Comparison of ENCODE assay signal across 8 mouse cellular contexts in genomic region chr7:31126851-31127724, GRCm38 (mm10). TPM values are rescaled to one million over a fixed set of nuclear protein-coding genes. Genes with fewer than 3 reads are reported as not detected.
DNase-seq lines count a peak whose midpoint lies in the region; ATAC-seq lines count a peak whose summit lies in the region.

TSS of gene Scn1b (minus strand) at chr7:31127003.

- H3K4me3 ChIP-seq in limb, embryonic 13.5 days: peak within 1 kb of the TSS; percentile 64
- H3K4me3 ChIP-seq in midbrain, embryonic 16.5 days (ENCODE audit: low read depth, low read length): peak within 1 kb of the TSS; percentile 72

- DNase-seq in lung, adult 18-20 months: peak; percentile 56 to 58
- no peak for DNase-seq in lung, postnatal 25 days (ENCODE audit: low spot score)
- DNase-seq in cerebellum, postnatal 10 days: peak; percentile 74 to 79
- peak; percentile 84 for DNase-seq in gastrocnemius, postnatal 25 days
- DNase-seq in induced T-regulatory cell, adult 2 months (ENCODE audit: low read depth): peak; percentile 66

- H3K9ac ChIP-seq in limb, embryonic 13.5 days: peak within 1 kb of the TSS; percentile 74
- H3K9ac ChIP-seq in midbrain, embryonic 16.5 days (ENCODE audit: low read depth, low read length): peak within 1 kb of the TSS; percentile 69

- H3K27ac ChIP-seq in limb, embryonic 13.5 days: no peak within 1 kb of the TSS
- H3K27ac ChIP-seq in midbrain, embryonic 16.5 days (ENCODE audit: low read length): peak within 1 kb of the TSS; percentile 53

- peaks cover 54% of the 10 kb centered on the region for H3K27me3 ChIP-seq in limb, embryonic 13.5 days
- peaks cover 5% of the 10 kb centered on the region for H3K27me3 ChIP-seq in midbrain, embryonic 16.5 days (ENCODE audit: control insufficient read depth, insufficient read depth, low read depth, low read length)

- no peak; the same call in 1 of the 2 replicates for ATAC-seq in limb, embryonic 13.5 days (ENCODE audit: low FRiP score, low read depth)
- ATAC-seq in midbrain, embryonic 16.5 days: peak; percentile 52
- no peak for ATAC-seq in monocyte, adult 5-6 weeks (replicated peaks; ENCODE audit: insufficient number of reproducible peaks, low FRiP score, low TSS enrichment, poor library complexity, severe bottlenecking)

- no peaks in the 10 kb centered on the region for H3K9me3 ChIP-seq in limb, embryonic 13.5 days
- H3K9me3 ChIP-seq in midbrain, embryonic 16.5 days (replicated peaks; ENCODE audit: control insufficient read depth, low read length, poor library complexity, severe bottlenecking): no peaks in the 10 kb centered on the region

- peak within 1 kb of the TSS; percentile 97 for H3K4me2 ChIP-seq in limb, embryonic 13.5 days (replicated peaks)
- H3K4me2 ChIP-seq in midbrain, embryonic 16.5 days (ENCODE audit: low read length): peak within 1 kb of the TSS; percentile 94

- H3K36me3 ChIP-seq in limb, embryonic 13.5 days: peaks cover 38% of the 10 kb centered on the region
- H3K36me3 ChIP-seq in midbrain, embryonic 16.5 days (ENCODE audit: control insufficient read depth, insufficient read depth, low read length): peaks cover 39% of the 10 kb centered on the region

- H3K4me1 ChIP-seq in limb, embryonic 13.5 days: peaks cover 13% of the 10 kb centered on the region
- H3K4me1 ChIP-seq in midbrain, embryonic 16.5 days (ENCODE audit: control insufficient read depth, insufficient read depth, low read length): peaks cover 6% of the 10 kb centered on the region; the same call in 1 of the 2 replicates

- WGBS in limb, embryonic 13.5 days: under 1% methylated on average over 43 of the region's 60 CpGs
- WGBS in midbrain, embryonic 16.5 days: 2% methylated on average over 36 of the region's 60 CpGs

RNA-seq across cellular contexts. Expression of gene Scn1b, which starts in this region (rescaled TPM):
- total RNA-seq in gastrocnemius, postnatal 25 days (2021): 100 to 1,000 TPM; 787 to 821 TPM
- polyA plus RNA-seq in limb, embryonic 13.5 days (2015; fragmentation: Nextera tagmentation; extraction: Ambion mirVana): 4.1 and 4.5 TPM in 2 replicates
- 7.4 and 12.2 TPM in 2 replicates for polyA plus RNA-seq in midbrain, embryonic 16.5 days (2015; fragmentation: Nextera tagmentation; extraction: Ambion mirVana)
- 3.0 to 4.3 TPM (median 4.1 TPM) in 3 replicates for total RNA-seq in monocyte, adult 5-6 weeks (2017)

Comparison
In these comparisons a context has a peak if more than half of its experiments do, and no peak if none do; other contexts are left out.
1. RNA of gene Scn1b (total RNA-seq): 787 to 821 TPM in gastrocnemius, postnatal 25 days; 3.0 to 4.3 TPM in monocyte, adult 5-6 weeks; every median in the first group is over 100 times any median in the second.